Mouse (Mus musculus) adrenal gland, postnatal 14 days (tissue): ENCODE measurements around the gene Fance. TPM values are rescaled to one million over a fixed set of nuclear protein-coding genes. Genes with fewer than 3 reads are reported as not detected.
"Not testable (repeated sequence)": the region's sequence is repeated elsewhere in the genome, so short reads cannot be mapped to it uniquely, and the experiment has no call there.

ENCODE experiments used
- DNase-seq: peaks from one replicate; pipeline ENCODE4 v3.0.0; 2021; ENCODE audit warnings: mixed read lengths
- total RNA-seq: library from RNA; stranded (reverse); gene quantifications from 2 replicates; pipeline ENCODE4 v1.2.3, GENCODE M21; 2021

Gene Fance
- total RNA-seq, 1 experiment from 2014 or later, result 20.5 TPM

DNA sequence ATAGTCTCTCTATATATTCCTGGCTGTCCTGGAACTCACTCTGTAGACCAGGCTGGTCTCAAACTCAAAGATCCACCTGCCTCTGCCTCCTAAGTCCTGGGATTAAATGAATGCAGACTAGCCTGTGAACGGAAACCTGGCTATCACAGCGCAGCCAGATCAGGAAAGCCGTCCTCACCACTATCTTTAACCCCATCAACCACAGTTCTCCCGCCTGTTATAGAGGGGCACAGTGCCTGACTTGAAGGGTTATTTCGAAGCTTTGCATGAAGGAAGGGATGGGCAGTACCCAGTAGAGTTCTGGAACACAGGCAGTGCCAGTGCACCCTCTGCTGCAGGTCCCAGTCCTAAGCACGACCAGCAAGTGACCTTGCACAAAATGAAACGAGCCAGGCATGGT is 22.0 kb upstream of the Fance start:
- no peak for DNase-seq

DNA sequence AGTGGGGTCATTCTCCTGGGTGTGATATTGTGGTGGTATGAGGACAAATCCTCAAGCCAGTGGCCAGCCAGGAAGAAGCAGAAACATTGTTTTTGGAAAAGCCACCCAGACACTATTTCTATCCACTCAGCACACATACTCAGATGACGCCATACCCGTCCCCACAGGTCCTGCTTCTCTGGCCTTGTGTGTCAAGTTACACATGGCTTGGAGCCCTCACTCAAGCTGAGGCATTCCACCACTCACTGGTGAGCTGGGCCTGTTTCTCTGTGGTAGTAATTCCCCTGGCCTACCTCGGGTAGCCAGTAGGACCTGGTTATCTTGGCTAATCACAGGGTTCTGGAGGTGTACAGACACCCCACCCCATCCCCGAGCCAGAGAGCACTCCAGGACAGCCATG is 19.6 kb upstream of the Fance start:
- peak; percentile 52 for DNase-seq

GRCm38 (mm10) chr17:28294449-28295333 is 18.6 kb upstream of the Fance start:
- no peak for DNase-seq

DNA sequence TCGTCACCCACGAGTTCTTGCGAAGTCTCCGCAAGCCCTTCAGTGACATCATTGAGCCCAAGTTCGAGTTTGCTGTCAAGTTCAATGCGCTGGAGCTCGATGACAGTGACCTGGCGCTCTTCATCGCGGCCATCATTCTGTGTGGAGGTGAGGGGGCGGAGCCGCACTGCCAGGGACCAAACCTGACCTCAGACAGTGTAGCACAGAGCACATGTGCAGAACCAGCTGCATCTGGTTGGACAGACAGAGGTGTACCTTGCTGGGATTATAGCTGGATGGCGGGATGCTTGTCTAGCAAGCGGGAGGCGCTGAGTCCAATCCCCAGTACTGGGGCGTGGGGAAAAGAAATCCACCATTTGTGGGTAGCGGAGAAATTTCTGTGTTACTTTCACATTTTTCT is 14.4 kb upstream of the Fance start:
- no peak for DNase-seq

- peak; percentile 47 for DNase-seq
Measured at GRCm38 (mm10) chr17:28299669-28300320, 13.5 kb upstream of the Fance start.

- DNase-seq, result no peak
Measured at GRCm38 (mm10) chr17:28300323-28300722, 13.0 kb upstream of the Fance start.

DNA sequence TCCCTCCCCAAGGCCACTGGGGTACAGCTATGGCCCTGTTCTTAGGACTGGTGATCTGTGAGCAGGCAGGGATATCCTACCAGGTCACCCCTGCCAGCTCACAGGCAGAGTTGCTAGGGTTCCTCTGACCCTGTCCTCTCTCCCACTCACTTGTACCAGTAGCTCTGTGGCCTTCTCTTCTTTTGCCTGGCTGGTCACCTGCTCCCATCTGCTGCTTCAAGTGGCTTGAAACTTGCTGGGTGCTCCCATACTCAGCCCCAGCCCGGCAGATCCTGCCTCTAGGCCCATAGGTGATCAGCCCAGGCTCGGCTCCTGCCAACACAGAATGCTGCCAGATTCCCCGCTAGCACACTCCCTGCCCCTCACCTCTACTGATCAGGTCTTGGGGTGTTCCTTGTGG is 12.5 kb upstream of the Fance start:
- DNase-seq, result peak; percentile 45

GRCm38 (mm10) chr17:28305172-28305571 is 8.1 kb upstream of the Fance start:
- DNase-seq, result peak; percentile 2

GRCm38 (mm10) chr17:28308297-28309195 is 4.8 kb upstream of the Fance start:
- peak; percentile 90 for DNase-seq

DNA sequence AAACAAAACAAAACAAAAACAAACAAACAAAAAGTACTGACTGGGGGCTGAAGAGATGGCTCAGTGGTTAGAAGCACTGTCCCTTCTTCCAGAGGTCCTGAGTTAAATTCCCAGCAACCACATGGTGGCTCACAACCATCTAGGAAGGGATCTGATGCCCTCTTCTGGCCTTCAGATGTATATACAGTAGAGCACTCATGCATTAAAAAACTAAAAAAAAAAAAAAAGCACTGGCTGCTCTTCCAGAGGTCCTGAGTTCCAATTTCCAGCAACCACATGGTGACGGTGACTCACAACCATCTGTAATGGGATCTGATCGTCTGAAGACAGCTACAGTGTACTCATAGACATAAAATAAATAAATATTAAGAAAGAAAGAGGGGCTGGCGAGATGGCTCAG is 2.5 kb upstream of the Fance start:
- no peak for DNase-seq

DNA sequence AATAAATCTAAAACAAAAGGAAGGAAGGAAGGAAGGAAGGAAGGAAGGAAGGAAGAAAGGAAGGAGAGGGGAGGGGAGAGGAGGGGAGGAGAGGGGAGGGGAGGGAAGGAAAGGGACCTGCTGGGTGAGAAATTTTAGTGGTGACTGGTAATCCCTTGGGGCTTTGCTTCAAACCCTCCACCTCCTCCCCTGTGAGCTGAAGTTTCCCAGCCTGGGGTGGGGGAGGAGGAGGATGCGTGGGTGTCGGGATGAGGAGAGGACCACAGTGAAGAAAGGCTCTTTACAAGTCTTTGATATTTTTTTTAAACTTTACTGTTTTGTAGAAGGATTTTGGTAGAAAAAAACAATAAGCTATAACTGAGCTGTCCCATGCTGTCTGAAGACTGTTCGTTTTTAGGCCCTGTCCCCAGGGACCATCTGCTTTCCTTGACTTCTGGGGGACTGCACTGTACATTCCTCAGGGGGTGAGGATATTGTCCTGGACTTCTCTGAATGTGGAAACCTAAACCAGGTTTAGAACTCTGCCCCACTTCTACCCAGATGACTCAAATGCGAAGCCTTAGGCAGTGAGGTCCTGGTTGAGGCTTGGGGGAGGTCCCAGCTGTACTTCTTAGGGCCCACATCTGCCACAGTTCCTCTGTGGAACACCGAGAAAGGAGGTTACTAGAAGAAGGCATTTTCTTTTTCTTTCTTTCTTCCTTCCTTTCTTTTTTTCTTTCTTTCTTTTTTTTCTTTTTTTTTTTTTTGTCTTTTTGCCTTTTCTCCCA is 1.8 kb upstream of the Fance start:
- DNase-seq, result no peak

- peak; percentile 54 for DNase-seq
Measured at GRCm38 (mm10) chr17:28312232-28313211, 797 bp upstream of the Fance start.

GRCm38 (mm10) chr17:28313880-28314225 is 534 bp downstream of the Fance start:
- peak; percentile 60 for DNase-seq

- no peak for DNase-seq
Measured at GRCm38 (mm10) chr17:28315611-28316160, 2.4 kb downstream of the Fance start.

GRCm38 (mm10) chr17:28316476-28316875 is 3.2 kb downstream of the Fance start:
- DNase-seq, result no peak

- no peak for DNase-seq
Measured at GRCm38 (mm10) chr17:28317091-28317490, 3.8 kb downstream of the Fance start.

GRCm38 (mm10) chr17:28317725-28318124 is 4.4 kb downstream of the Fance start:
- no peak for DNase-seq

DNA sequence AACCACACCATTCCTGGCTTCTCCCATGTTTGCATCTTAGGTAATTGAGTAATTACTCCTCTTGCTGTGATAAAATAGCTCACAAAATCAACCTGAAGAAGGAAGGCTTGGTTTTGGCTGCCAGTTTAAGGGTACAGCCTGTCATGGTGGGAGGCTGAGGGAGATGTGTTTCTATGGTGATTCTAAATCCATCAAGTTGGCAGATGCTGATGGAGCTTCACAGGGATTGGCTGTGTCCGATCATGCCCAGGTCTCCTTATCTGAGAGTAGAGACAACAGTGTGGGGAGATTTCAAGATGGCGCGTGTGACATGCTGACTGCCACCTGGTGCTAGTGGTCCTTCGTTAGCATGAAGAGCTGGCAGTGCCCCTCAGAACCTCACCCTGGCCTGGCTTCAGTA is 8.4 kb downstream of the Fance start:
- no peak for DNase-seq

DNA sequence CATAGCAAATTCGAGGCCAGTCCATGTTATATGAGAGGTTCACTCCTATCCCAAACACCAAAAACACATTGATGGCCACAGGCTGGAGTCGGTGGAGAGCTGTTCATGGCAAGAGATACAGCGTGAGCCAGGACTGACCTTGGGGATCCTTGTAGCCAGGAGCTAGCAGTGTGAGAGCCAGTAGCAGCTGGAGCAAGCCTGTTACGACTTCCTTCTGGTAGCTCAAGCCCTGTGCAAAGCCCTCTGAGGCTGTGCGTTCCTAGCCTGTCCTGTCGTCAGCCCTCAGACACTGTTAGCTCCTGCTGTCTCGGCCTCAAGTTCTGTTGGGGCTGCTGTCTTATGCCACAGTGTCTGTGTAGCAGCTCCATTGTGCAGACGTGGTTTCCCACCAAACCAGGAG is 10.5 kb downstream of the Fance start:
- peak; percentile 48 for DNase-seq

DNA sequence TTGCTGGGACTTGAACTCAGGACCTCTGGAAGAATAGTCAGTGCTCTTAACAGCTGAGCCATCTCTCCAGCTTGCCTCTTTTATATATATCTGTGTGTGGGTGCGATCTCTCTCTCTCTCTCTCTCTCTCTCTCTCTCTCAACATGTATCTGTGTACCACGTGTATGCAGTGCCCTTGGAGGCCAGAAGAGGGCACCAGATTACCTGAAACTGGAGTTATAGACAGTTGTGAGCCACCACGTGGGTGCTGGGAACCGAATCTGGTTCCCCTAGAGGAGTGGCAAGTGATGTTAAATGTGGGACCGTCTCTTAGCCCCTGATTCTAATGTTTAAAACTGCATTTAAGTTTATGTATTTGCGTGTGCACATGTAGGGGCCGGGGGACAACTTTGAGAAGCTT is 11.1 kb downstream of the Fance start:
- not testable (repeated sequence) for DNase-seq
